Mouse (Mus musculus): Measurements from ENCODE around the gene Nup62cl. TPM values are rescaled to one million over a fixed set of nuclear protein-coding genes. Genes with fewer than 3 reads are reported as not detected.
A peak's percentile ranks its signal among the peaks of the same experiment; 100 is the strongest.

The Nup62cl gene
- under 1 TPM; 0.38 to 0.50 TPM for total RNA-seq (2021)
- long read RNA-seq, partial matches to known transcripts = 0 of 1 reads
- long read RNA-seq, other reads (novel, unspliced or antisense) = 1 of 1 reads

- no peak for DNase-seq (ENCODE audit: low spot score in 2 of 2)
Observed at GRCm38 (mm10) chrX:140062135-140062975, at the start of gene Nup62cl, which contains the start of gene Pih1h3b. Nup62cl (minus strand) TSS chrX:140062712. Pih1h3b (plus strand) TSS chrX:140062879.

GRCm38 (mm10) chrX:140094066-140094465 is 31.6 kb upstream of the Nup62cl start:
- DNase-seq (ENCODE audit: low spot score in 2 of 2) = no peak

GRCm38 (mm10) chrX:140082535-140082934 is 20.0 kb upstream of the Nup62cl start:
- no peak for DNase-seq (ENCODE audit: low spot score in 2 of 2)

GRCm38 (mm10) chrX:140060886-140061874 is 1.3 kb downstream of the Nup62cl start:
- no peak for DNase-seq (ENCODE audit: low spot score in 2 of 2)

GRCm38 (mm10) chrX:139998691-139999065 is 63.8 kb downstream of the Nup62cl start:
- no peak for DNase-seq (ENCODE audit: low spot score in 2 of 2)

GRCm38 (mm10) chrX:139997740-139998690 is 64.5 kb downstream of the Nup62cl start, which contains the start of gene Rbm41:
Rbm41 (minus strand) TSS chrX:139998595.
- DNase-seq (ENCODE audit: low spot score in 2 of 2) = peak; percentile 35 to 70

- no peak for DNase-seq (ENCODE audit: low spot score in 2 of 2)
Observed at GRCm38 (mm10) chrX:139982115-139982514, 80.4 kb downstream of the Nup62cl start.

Other genes with a start within 250 kb of the Nup62cl start
- gene Morc4, start 191.0 kb downstream of the Nup62cl start, total RNA-seq (2021) = 1 to 10 TPM; 5.6 to 6.1 TPM
- gene Rbm41, start 64.1 kb downstream of the Nup62cl start, total RNA-seq (2021) = 10 to 100 TPM in 1 of 2 experiments, 1 to 10 TPM in 1; 9.1 to 11.4 TPM
- gene Pih1h3b, start 167 bp upstream of the Nup62cl start, total RNA-seq (2021) = under 1 TPM in 1 of 2 experiments, not detected in 1; 0.20 TPM

Data from layer of hippocampus, adult 18-20 months (tissue).